Mouse (Mus musculus) spleen, postnatal 36 days (tissue): ENCODE measurements around the gene Evl.
"Not testable (repeated sequence)": the region's sequence is repeated elsewhere in the genome, so short reads cannot be mapped to it uniquely, and the experiment has no call there.

Experiments
- DNase-seq, 2 experiments: peaks; one replicate each; pipeline ENCODE4 v3.0.0; 2022; ENCODE audit warnings: low spot score in 2 of 2, mixed read lengths in 1 of 2

The Evl gene

DNA sequence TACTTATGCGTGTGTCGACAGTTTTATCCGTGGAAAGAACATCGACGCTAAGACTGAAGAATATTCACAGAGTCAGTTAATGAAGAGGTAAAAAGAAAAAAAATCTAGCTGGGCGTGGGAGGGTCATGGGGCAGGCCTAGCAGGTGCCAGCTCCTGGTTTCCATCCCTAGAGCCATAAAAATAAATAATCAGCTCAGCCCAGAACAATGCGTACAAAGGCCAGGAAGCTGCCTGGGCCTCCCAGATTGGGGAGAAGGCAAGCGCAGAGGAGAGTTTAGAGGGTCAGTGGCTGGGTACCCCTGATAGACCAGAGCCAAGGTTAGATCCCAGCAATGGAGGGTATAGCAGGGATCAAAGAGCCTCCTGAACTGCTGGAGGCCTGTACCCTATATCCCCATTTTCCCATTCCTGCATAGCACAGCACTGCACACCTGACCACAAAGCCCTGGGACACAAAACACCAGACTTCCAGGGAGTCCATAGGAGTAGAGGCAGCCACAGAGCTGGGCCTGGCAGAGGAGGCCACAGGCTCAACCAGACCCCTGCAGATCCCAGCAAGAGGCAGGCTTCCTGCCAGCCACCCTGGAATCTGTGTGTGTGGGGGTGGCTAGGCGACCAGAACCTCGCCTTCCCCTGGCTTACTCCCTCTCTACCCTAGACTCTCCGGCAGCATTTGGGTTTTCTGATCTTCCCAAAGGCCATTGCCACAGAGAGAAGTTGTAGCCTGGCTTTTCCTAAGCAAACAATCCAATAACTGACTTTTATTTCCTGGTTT, 144.4 kb downstream of the Evl start:
- no peak for DNase-seq

DNA sequence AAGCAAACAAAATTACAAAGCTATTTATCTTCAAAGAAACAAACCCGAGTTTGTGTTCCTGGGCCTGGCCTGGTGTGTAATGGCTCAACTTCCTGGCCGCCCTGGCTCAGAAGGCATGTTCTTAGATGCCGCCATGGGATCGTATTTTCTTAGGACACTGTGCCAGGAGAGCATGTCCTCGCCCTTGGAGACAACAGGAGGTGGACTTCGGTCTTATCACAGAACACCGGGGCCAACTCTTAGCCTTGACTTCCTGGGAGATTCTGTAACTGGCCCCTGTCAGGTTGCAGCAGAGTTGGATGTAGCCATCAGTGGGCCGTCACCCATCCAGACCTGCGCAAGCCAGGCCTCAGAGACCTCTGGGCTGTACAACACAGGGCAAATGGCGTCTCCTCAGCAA, 145.1 kb downstream of the Evl start:
- DNase-seq = no peak

DNA sequence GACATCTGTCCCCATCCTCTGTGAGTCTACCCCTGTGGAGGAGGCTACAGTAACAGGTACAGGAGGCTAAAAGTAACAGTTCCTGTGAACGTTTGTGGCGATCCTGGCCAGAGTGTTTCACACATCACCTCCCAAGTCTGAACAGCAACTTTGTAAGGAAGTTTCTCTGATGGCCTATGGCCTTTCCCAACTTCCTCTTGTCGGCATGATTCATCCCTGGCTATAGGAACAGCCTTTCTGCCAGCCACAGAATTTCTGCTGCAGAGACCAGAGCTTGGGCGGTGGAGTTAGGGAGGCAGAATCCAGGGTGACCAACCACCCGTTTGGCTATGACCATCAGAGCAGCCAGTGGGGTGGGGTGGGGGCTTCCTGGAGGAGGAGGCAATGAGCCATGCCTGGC, 145.5 kb downstream of the Evl start:
- no peak for DNase-seq

DNA sequence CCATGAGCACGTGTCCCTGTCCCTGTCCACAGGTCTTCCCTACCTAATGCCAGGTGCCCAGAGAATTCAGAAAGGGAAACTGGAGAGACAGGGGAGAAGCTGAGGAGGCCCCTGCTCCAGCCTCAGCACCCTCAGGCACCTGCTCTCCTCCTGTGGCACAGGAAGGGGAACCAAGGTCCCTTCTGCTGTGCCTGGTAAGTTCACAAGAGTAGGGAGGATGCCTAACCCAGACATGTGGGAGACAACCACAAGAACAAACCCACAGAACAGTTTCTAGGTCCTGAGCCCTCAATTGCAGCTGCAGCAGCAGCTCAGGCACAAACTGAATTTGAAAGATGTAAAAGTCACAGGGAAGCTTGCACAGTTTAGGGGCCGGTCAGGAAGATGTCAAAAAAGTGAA, 146.7 kb downstream of the Evl start:
- no peak for DNase-seq

DNA sequence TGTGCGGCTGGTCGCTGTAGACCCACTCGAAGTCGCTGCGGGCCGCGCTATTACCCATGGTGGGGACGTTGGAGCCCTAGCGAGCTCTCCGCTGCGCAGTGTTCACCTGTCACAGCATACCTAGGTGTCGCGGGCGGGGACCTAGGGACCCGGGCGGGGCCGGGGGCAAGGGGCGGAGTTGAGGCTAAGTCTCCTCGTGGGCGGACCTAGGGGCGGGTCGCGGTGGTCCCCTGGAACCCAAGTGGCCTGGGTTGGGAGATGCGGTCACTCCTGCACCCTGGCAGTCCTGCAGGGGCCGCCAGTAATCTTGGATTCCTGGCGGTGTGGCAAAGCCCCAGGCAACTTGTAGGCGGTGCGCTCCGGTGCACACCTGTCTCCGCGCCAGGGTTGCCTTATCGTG, 147.7 kb downstream of the Evl start, which contains the start of gene Degs2:
Degs2 (minus strand) TSS at position 131 of the 400 bp plus-strand sequence.
- no peak for DNase-seq

DNA sequence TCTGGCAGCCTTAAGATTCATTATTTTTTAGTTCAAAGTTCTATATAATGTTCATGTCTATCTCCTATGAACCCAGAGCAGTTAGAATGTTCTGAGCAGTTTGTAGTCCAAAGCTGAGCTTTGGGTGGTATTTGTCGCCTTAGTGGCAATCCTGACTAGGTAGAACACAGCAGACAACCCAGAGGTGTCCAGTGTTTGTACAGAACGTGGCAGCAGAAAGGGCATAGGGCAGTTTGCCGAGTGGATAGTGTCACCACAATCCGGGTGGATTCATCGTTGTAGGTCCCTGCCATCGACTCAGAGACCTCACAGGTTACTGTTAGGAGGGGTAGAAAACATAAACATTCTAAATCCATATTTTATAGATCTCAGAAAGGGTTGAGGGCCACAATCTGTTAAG, 151.0 kb downstream of the Evl start:
- DNase-seq = no peak

DNA sequence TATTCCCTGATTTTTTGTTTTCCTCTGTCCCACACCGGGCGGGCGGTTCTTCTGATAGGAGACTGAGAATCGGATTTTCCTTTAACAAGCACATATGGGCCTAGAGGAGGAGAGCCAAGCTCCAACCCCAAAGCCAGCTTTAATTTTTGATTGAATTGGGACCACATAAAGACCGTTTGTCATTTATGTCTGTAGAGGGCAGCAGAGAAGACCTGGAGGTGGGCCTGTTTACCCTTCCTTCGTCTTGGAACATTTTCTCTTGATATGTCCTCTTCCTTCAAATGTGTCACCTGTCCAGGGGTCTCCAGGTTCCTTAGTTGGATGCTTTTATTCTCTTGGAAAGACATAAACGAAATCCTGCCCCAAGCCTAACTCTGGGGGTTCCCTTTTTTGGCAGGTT, 151.6 kb downstream of the Evl start:
- no peak for DNase-seq

DNA sequence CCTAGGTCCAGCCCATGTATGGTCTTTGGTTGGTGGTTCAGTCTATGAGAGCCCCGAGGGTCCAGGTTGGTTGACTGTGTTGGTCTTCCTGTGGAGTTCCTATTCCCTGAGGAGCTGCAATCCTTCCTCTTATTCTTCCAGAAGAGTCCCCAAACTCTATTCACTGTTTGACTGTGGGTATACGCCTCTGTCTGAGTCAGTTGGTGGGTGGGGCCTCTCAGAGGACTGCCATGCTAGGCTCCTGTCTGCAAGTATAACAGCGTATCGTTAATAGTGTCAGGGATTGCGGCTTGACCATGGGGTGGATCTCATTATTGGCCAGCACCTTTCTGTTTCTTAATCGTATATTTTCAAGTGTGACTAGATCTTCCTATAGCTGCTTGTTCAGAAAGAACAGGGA, 154.9 kb downstream of the Evl start:
- no peak for DNase-seq

DNA sequence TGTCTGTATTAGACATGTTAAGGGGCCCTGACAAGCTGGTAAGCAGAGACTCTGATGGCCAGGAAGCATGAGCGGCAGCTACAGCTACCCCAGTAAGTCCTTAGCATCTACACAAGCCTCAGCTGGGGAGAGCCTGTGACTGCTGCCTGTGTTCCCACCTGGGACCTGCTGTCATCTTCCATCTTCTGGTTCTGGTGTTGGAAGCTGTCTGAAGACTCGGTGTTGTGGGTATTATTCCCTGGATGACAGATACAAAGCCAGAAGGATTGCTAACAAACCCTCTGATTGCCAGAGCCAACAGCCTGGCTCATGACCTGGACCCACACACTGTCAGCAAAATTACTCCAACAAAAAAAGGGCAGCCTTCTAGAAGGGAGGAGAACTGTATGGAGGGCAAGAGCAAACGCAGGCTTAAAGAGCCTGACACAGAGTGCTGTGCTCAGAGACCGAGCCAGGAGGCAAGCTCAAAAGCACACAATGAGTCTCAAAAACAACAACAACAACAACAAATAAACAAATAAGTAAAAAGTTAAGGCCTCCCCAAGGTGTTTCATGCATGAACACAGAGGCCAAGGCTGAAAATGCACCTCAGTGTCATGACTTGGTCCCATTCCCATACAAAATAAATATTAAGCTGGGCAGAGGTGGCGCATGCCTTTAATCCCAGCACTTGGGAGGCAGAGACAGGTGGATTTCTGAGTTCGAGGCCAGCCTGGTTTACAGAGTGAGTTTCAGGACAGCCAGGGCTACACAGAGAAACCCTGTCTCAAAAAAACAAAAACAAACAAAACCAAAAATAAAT, 155.6 kb downstream of the Evl start:
- no peak for DNase-seq

DNA sequence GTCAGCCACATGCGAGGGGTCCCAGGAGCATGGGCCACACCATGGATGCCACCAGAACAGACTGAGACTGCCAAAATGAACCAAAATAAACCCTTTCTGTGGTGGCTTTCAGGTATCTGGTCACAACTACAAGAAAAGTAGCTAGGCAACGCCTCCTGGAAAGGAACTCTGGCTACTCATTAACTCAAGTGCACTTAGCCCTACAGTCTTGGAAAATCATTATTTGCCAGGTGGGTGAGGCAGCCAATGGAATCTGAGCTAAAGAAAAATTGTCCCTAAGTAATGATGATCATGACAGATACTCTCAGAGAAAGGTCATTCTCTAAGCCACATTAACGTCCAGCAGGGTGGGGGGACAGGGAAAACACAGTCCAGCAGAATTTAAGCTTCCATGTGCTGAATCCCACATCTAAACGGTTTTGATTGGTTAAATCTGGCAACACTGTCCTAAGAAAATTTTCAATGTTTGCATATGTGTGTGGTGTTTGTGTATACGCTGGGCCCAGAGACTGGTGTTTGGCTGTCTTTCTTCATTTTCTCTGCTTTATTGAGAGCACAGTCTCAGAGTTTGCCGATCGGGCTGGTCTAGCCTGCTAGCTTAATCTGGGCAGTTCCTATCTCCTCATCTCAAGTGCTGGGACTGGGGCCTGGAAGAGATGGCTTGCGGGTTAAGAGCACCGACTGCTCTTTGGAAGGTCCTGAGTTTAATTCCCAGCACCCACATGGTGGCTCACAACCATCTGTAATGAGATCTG, 156.5 kb downstream of the Evl start:
- no peak for DNase-seq

DNA sequence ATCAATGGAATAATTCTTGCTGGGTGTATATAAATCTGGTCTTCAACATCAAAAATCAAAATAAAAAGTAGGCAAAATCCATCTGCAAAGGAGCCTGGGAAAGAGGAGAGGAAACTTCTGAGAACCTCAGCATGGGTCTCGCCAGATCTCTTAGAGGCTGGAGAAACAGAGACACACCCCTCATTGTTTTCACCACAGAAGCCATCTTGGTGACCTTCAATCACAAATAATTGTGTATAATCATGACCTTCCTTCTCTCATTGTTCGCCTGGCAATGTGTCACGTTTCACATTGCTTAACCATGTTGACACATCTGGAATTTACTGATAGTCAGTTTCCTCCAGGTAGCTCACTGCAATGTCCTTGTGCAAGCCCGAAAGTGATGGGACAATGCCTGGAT, 158.0 kb downstream of the Evl start:
- no peak for DNase-seq

DNA sequence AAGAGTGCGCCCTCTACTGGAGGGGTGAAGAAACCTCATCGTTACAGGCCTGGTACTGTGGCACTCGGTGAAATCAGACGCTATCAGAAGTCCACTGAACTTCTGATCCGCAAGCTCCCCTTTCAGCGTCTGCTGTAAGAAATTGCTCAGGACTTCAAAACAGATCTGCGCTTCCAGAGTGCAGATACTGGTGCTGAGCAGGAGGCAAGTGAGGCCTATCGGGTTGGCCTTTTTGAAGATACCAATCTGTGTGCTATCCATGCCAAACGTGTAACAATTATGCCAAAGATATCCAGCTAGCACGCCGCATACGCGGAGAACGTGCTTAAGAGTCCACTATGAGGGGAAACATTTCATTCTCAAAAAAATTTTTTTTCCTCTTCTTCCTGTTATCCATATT, 159.5 kb downstream of the Evl start:
- not testable (repeated sequence) for DNase-seq

DNA sequence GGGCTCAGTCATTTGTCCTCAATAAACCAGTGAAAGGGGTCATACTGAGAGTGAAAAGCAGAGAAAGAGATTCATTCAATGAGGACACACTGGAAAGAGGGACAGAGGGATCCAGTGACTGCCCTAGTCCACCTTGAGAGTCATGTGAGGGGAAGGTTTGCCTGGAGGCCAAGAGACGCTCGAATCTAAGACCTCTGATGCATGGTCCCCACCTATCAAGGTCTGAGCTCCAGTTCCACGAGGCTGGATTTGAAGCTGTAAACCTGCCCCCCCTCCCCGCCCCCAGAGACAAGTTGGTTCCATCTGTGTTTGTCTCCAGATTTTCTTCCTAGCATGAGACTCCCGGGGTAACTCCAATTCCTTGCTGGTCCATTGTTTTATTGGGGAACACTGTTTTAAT, 161.3 kb downstream of the Evl start:
- DNase-seq = no peak

DNA sequence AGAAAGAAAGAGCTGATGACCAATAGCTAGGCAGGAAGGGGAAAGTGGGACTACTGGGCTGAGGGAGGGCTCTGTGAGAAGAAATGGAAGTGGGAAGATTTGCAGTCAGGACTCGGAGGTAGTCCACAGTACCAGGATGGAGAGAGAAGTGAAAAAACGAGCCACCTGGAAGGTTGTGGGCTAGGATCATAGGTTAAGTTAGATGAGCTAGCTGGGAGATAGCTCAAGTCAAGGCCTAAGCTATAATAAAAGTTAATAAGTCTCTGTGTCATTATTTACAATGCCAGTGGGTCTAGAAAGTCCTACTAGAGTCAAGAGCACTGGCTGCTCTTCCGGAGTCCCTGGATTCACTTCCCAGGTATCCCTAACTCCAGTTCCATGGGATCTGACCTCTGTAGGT, 164.0 kb downstream of the Evl start:
- no peak for DNase-seq

DNA sequence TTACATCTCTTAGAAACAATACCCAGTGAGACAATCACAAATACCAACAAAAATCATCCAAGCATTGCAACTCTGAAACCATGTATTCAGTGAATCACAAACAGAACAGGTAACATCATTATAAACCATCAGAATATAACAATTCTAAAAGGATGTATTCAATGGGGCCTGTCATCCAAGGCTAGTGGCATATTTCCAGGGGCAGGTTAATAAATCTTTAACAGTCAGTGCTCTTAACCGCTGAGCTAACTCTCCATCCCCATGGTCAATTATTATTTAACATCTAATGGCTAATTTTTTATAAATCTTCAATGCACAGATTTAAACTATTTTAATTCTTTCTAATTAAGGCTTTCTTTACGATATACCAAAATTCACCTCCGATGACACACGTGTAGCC, 167.9 kb downstream of the Evl start:
- no peak for DNase-seq

DNA sequence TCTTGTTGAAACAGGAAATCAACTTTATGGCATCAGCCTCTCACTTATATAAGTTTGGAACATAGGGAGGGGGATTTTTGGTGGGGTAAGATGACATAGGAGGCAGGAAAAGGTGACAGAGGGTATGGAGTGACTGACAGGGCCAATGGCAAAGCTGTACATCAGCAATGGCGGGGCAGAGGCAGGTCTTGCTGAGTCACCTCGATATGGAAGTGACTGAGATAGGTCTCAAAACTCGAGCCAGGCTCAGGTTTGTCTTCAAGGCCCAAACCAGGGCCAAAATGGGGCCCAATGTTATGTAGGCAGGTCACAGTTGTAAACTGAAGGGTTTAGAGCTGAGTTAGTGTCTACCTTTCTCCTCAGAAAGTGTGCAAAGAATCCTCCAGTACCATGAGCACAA, 169.3 kb downstream of the Evl start:
- DNase-seq = no peak

DNA sequence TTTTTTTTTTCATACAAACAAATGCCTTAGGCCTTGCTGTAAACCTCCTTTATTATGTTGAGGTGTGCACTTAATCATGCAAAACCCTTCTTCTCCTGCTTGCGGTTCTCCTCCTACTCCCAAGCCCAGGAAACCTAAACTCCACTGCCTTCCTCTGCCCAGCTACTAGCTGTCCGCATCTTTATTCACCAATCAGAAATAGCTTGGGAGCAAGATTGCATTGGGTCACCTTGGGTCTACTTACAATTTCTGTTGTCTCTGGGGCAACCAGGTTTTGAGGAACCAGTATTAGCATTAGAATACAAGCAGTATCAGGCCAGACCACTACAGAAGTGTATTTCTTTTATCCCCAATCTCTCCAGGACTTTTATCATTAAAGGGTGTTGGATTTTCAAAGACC, 179.9 kb downstream of the Evl start:
- no peak for DNase-seq

DNA sequence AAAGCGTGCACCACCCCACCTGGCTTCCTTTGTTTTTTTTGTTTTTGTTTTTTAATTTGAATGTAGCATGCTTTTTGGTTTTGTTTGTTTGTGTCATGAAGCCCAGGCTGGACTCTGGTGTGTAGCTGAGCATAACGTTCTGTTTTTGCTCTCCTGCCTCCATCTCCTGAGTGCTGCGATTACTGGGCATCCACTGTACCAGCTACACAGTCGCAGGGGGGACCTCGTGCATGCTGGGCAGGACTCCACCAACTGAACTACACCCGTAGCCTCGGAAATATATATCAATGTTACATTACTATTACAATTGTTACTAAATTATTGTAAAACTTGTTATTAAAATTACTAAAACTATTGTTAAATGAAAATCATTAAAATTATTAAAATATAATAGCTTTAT, 183.3 kb downstream of the Evl start:
- no peak for DNase-seq
